Mouse (Mus musculus): ENCODE measurements around the gene Sesn2.
A peak's percentile ranks its signal among the peaks of the same experiment; 100 is the strongest.
"Not testable (repeated sequence)": the region's sequence is repeated elsewhere in the genome, so short reads cannot be mapped to it uniquely, and the experiment has no call there.

Gene Sesn2

GRCm38 (mm10) chr4:132510352-132510798 is at the start of gene Sesn2:
Sesn2 (minus strand) TSS chr4:132510501.
- DNase-seq (ENCODE audit: low read depth, low spot score), result peak; percentile 98

GRCm38 (mm10) chr4:132555550-132555949 is 45.2 kb upstream of the Sesn2 start:
- DNase-seq (ENCODE audit: low read depth, low spot score), result not testable (repeated sequence)

GRCm38 (mm10) chr4:132554653-132555052 is 44.4 kb upstream of the Sesn2 start:
- DNase-seq (ENCODE audit: low read depth, low spot score), result no peak

- DNase-seq (ENCODE audit: low read depth, low spot score), result peak; percentile 41
These were observed 43.9 kb upstream of the Sesn2 start for GRCm38 (mm10) chr4:132554221-132554620.

GRCm38 (mm10) chr4:132545851-132546250 is 35.5 kb upstream of the Sesn2 start:
- peak; percentile 80 for DNase-seq (ENCODE audit: low read depth, low spot score)

GRCm38 (mm10) chr4:132542724-132543123 is 32.4 kb upstream of the Sesn2 start:
- no peak for DNase-seq (ENCODE audit: low read depth, low spot score)

- no peak for DNase-seq (ENCODE audit: low read depth, low spot score)
These were observed 31.1 kb upstream of the Sesn2 start for GRCm38 (mm10) chr4:132541413-132541812.

- no peak for DNase-seq (ENCODE audit: low read depth, low spot score)
These were observed 29.2 kb upstream of the Sesn2 start for GRCm38 (mm10) chr4:132539481-132539880.

GRCm38 (mm10) chr4:132535406-132536121 is 25.3 kb upstream of the Sesn2 start, which contains the start of gene Dnajc8:
Dnajc8 (plus strand) TSS chr4:132535550.
- peak; percentile 95 for DNase-seq (ENCODE audit: low read depth, low spot score)

- peak; percentile 96 for DNase-seq (ENCODE audit: low read depth, low spot score)
These were observed 22.9 kb upstream of the Sesn2 start, which contains the start of gene Atpif1 for GRCm38 (mm10) chr4:132532981-132533916. Atpif1 (minus strand) TSS chr4:132533659.

GRCm38 (mm10) chr4:132532496-132532895 is 22.2 kb upstream of the Sesn2 start:
- DNase-seq (ENCODE audit: low read depth, low spot score), result peak; percentile 52

GRCm38 (mm10) chr4:132530033-132530804 is 19.9 kb upstream of the Sesn2 start:
- DNase-seq (ENCODE audit: low read depth, low spot score), result peak; percentile 41

GRCm38 (mm10) chr4:132529344-132529743 is 19.0 kb upstream of the Sesn2 start:
- no peak for DNase-seq (ENCODE audit: low read depth, low spot score)

GRCm38 (mm10) chr4:132527917-132528522 is 17.7 kb upstream of the Sesn2 start:
- DNase-seq (ENCODE audit: low read depth, low spot score), result no peak

GRCm38 (mm10) chr4:132526678-132527077 is 16.4 kb upstream of the Sesn2 start:
- DNase-seq (ENCODE audit: low read depth, low spot score), result peak; percentile 86

- peak; percentile 76 for DNase-seq (ENCODE audit: low read depth, low spot score)
These were observed 14.5 kb upstream of the Sesn2 start for GRCm38 (mm10) chr4:132524808-132525207.

- peak; percentile 87 for DNase-seq (ENCODE audit: low read depth, low spot score)
These were observed 14.0 kb upstream of the Sesn2 start for GRCm38 (mm10) chr4:132524321-132524741.

GRCm38 (mm10) chr4:132519188-132519587 is 8.9 kb upstream of the Sesn2 start:
- DNase-seq (ENCODE audit: low read depth, low spot score), result no peak

GRCm38 (mm10) chr4:132518066-132518465 is 7.8 kb upstream of the Sesn2 start:
- no peak for DNase-seq (ENCODE audit: low read depth, low spot score)

- peak; percentile 100 for DNase-seq (ENCODE audit: low read depth, low spot score)
These were observed 5.3 kb upstream of the Sesn2 start for GRCm38 (mm10) chr4:132515369-132516155.

All from ES-CJ7 (cell line).